Mouse (Mus musculus) spleen, adult 12 weeks (tissue): ENCODE data around the gene Tmtc1.

Experiments
- DNase-seq: peaks from one replicate; pipeline ENCODE4 v3.0.0; 2022; ENCODE audit warnings: low spot score

The Tmtc1 gene

DNA sequence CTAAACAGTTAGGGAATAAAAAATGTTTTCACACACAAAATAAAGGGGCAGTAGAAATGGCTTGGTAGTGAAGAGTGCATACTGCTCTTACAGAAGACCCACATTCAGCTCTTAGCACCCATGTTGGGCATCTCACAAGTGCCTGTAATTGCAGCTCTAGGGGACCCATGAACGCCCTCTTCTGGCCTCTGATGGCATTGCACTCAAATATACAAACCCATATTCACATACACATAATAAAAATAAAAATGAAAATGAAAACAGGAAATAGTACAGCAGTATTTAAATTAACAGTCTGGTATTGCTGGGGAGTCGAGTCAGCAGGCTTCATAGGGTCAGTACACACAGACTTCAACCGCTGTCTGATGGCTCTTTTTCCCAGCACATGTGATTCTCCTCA is 201.9 kb downstream of the Tmtc1 start:
- DNase-seq: no peak

DNA sequence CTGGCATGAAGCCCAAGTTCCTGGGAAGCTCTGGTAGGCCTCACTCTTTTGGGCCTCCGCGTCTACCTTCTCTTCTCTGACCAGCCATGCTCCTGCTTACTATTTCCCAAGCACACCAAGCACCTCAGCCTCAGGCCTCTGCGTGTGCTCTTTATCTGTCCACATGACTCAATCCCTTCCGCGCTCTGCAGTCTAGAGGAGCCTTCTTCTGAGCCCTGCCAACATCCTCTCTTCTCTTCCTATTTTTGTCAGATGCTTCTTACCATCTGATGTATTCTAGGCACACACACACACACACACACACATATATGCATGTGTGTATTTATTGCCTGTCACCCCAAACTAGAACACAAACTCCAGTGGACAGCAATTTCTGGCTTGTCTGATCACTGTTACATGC is 202.5 kb downstream of the Tmtc1 start:
- DNase-seq: no peak

DNA sequence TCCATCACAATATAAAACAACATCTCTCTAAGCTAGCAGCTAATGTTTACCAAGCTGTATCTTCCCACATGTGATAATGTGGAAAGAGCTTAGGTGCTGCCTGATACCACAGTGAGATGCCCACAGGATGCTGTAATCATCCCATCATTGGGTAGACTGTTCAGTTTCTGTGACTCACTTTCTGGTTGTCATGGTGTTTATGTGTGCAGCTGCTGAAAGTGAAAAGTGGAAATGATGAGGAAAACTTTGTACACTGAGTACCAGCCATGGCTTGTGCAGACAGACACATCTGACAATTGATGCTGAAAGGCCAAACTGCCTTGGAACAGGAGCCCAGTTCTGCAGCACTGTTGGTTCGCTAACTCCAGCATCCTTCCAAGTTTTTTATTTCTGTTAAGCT is 204.9 kb downstream of the Tmtc1 start:
- no peak for DNase-seq

DNA sequence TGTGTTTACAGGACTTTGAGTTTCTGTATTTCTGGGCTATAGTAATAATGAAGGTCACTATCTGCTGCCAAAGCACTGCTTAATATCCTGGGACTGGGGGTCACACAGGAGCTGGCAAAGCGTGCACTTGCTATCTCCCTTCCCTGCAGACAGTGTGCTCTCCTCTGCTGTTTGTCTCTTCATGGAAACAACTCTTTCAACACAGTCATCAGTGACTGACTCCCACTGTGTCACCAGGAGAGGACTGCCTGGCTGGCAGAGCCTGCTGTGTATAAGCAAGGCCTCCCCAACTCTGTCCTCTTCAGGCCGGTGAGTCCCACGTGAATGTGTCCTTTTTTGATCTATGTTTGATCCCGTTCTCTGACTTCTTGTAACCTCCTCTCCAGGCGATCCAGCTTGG is 206.7 kb downstream of the Tmtc1 start:
- no peak for DNase-seq

DNA sequence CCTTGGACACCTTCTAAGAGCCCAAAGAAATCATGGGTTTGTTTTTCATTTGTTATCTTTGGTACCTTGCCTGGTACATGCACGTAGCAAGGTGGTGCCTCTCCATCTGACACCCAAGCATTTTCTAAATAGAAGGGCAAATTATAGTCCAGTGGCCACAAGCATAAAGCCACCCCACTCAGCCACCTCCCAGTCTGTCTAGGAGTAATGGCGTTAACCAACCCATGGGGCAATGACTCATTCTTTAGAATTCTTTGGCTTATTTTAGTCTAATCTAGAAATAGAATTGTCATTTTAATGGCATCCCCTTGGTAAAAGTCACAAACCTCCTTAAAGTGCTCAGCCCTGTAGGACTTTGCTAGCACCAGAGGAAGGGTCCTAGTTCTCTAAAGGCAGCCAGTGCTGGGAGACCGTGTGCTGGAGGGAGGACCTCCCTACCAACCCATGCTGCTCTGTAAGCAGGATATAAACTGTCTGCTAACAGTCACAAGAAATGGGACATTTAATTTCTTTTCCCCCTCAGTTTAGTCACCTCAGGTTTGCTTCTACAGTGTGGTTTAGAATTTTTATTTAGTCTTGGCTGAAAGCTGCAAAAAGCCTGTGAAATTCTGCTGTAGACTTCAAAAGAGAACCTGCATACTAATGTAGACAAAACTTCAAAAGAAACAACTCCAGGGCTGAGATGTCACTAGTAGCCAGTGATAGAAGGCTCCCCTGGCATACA is 209.9 kb downstream of the Tmtc1 start:
- no peak for DNase-seq

DNA sequence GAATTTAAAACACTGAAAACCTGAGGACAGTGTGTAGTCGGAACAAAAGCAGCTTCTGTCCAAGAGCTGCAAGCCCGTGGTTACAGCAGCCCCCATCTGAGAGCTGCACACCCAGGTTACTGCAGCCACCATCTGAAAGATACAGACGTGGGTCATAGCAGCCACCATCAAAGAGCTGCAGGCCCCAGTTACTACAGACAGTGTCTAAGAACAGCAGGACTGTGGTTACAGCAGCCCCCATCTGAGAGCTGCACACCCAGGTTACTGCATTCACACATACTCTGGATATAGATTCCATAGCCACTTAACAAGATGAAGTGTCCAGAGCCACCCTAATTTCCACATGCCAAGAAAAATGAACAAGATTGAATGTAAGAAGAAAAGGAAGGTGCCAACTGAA is 216.6 kb downstream of the Tmtc1 start:
- DNase-seq: no peak

DNA sequence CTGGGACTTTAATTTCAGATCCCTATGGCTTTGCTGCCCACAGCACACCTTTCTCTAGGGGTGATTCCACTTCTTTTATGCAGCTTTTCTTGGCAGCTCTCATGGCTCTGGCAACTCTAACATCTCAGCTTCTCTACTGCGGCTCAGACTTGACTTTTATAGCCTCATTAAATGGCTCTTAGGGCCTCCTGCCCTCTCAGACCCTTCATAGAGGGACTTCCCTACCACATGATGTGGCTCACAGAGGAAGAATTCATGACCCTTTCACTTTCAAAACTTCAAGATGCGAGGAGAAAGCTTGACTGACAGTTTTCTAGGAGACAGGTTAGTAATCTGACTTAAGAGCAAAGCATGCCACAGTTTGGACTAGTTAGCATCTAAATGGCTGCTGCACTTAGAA is 221.5 kb downstream of the Tmtc1 start:
- no peak for DNase-seq

DNA sequence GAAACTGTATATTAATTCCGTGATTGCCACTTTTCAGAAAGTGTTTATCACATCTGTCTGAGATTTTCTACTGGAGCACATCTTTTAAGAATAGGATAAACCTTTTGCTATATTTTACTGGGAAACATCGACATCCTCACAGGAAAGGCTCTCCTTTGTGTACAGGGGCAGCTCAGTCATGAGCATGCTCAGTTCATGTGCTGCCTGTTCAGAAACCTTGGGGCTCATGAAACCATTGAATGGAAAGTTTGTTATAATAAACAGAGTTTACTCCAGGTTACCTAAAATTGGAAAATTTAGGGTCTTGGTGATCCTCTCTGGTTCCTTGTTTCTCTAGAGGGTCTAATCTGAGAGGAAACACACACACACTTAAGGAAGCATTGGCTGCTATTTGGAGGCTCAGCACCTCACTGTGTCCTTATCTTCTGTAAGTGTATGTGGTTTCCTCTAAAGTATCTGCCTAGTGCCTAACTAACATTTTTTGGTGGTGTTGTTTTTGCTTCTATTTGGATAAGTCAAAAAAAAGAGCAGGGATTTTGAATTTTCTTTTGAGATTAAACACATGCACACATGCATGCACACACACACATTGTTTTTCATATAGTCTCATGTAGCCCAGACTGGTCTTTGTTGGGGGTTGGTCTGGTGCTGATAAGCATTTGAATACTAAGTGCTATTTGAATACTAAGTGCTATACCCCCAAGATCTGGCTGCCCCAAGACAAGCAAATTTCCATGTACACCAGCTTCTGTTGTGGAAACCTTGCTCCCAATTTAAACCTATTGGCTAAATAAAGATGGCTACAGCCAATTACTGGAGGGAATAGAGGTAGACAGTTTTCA is 225.7 kb downstream of the Tmtc1 start:
- DNase-seq: no peak

DNA sequence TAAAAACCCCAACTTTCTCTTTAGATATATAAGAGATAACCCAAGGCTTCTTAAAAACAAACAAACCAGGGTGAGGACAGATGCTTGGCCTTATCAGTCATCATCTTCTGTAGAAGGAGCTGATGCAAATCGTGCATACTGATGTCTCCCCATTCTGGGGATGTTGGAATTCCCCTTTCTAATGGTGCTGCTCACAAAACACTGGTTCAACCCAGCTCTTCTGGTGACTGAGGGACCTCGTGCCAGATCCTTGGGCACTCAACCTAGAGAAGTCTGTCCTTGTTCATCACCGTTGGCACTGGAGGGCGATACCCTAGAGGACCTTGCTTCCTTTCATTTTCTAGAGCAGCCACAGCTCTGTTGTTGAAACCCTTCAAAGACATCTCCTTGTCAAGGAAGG is 227.4 kb downstream of the Tmtc1 start:
- no peak for DNase-seq

DNA sequence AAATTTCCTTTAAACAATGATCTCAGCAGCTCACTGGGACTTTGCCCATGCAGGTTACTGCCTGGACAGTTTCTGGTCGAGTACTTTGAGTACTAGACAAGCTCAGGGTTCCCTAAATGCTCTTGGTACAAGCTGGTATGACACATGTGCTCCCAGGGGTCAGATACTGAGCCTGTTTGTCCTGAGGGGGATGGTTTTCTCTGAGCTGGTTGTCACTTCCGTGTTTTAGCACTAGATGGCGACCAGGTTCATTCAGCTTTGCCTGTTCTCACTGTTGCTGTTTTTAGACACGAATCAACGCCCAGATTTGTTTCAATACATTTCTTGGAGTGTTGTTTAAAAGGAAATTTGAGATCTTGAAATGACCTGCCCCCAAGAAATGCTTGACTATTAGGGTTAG is 229.4 kb downstream of the Tmtc1 start:
- peak; percentile 13 for DNase-seq

DNA sequence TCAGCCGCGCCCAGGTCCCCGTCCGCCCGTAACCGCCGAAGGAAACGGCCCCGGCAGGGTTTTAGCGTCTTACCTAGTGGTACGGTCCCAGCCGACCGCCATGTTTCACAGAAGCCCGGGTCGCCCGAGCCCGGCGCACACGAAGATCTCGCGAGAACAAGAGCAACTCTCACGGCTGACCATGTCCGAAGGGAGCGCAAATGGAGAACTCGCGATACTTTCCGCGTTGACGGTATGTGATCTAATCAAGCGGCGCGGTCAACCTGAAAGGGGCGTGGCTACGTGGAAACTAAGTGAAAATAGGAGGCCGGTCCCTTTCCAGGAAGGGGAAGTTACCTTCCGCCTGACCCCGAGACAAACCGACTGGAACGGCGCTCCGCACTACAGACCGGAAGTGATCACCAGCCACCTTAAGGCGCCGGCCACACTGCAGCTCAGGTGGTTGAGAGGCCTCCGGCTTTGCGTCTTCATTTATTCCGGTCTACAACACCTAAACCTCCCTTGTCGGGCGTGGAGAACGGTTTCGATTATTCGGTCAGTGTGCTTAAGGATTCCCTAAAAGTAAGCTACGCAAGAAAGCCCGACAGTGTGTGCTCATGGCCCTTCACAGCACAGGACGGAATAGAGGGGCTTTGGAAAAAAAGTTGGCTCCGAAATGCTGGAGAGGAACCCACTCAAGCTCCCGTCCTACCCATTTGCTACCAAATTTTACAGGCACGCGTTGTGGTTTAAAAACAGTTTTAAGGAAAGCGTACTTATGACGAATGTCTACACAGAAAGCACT is 232.1 kb downstream of the Tmtc1 start, which contains the start of gene Ergic2:
Gene Ergic2 (minus strand): TSS at position 478 of the 784 bp plus-strand sequence.
- DNase-seq: peak; percentile 93

DNA sequence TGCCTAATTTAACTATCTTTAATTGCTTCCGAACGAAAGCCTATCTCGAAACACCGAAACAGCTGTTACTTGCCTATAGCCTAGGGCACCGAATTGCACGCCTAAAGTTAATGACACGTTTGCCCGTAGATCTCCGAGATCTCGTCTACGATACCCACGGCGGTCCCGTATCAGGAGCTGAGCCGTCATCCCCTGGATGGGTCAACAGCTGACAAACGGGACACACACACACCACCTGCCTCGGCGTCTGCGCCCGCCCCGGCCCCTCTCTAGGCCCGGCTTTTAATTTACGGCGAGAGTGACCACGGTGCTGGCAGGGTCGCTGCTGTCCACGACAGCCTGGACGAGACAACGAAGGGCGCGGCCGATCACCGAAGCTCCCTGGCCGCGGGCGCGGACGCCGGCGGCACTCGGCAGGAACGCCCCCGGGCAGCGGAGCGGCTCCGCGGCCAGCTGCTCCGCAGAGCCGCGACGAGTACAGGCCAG is 232.8 kb downstream of the Tmtc1 start:
- DNase-seq: no peak

DNA sequence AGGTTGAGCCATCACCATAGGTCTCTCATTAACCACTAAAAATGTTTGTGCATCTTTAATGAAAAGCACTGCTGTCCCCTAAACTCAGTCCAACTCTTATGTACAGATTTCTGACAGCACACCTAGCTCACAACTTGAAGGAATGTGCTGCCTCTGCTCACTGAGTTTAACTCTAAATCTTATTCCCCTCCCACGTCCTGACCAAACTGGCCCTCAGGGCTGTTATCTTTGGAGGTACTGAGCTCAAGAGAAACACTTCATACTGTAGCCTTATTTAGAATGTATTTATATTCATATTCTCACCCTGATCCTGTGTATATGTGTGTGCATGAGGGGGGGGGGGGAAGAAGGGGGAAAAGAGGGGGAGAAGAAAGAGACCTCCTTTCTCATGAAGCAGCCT is 236.7 kb downstream of the Tmtc1 start:
- no peak for DNase-seq

DNA sequence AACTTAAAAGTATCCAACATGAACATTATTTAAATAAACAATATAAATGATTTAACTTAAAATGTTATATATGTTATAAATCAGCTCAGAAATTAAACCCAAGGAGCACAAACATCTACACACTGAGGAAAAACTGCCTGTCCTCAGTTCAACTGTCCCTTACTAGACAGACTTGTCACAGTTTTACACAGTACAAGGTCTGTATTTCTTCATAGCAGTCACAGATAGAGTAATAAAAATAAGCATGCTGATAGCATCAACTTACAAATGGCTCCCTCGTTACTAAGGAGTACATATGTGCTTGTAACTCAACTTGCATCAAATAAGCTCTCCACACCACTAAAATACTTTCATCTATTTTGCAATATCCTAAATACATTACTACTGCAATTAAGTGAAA is 239.1 kb downstream of the Tmtc1 start:
- no peak for DNase-seq

DNA sequence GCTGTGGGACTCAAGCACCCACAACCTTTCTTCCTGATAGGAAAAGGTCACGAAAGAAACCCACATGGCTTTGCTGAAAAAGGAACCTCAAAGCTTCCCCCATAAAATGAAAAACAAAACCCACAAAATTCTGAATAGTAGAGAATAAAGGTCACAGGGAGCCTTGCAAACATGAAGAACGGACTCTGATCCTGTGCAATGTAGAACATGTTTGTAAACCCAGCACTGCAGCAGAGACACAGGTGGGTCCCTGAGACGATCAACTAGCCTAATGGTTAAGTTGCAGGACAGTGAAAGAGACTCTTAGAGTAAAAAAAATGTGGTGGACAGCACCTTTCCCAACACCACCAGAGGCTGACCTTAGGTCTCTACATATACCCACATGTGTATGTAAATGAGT is 244.5 kb downstream of the Tmtc1 start:
- no peak for DNase-seq

DNA sequence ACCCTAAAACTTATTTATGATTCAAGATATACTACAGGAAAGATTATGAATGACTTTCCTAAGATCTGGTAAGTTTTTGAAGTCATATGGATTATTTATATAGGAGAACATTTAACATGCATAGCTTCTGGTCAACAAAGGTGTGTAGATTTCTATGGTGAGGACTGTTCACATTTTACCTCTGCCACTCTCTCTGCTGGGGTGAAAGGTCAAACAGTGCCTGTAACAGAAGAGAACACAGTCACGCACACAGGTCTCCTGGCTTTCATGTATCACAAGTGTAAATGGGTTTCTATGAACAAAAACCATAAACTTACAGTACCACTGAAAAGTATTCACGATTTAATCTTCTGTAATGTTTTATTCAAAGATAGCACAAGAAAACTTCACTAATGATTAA is 245.0 kb downstream of the Tmtc1 start:
- DNase-seq: no peak

DNA sequence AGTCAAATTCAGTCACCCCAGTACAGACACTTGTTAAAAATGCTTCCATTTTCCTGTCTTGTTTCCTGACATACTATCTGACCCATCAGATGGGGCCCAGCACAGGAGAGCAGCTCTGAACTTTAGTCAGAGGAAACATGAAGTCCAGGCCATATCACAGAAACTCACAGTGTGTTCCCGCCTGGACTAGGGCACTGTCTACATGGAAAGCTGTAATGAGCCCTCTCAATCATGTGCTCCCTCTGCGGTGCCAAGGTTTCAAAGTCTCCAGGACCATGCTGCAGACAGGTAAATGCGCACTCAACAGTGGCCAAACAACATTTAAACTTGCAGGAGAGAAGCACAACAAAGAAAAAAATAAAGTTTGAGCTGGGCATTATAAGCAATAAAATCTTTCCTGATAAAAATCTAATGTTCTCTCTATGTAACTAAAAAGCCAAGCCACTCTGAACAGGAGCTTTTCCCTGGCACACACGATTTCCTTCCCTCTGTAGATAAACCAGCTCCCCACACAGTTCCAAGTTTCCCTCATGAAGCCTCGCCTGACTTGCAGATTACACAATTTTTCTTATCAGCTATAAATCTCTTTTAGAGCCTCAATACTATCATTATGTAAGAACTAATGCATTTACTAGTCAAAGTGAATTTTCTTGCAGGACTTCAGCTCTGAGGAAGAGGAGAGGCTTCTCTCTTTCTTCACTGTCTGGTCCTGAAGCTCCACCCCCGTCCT is 250.1 kb downstream of the Tmtc1 start:
- no peak for DNase-seq

DNA sequence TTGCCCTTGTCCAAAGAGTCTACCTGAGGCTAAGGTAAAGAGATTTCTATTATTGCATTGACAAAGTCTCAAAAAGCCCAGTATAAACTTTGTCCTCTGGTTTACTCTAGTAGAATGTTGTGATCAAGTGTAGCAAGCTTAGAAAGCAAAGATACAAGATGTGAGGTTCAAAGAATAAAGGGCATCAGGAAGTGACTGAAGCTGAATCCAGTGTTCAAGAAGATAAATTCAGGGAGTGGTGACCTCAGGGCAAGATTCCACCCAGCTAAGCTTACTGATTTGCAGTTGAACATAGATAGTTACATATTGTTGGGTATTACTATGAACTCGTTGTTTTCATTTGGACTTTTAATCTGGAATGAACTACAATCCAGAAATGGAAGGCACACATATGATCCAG is 258.5 kb downstream of the Tmtc1 start:
- DNase-seq: no peak
